Mouse (Mus musculus) granulocyte monocyte progenitor cell, adult 5-6 weeks (primary cell): Measurements from ENCODE around the gene Mtnr1a. TPM values are rescaled to one million over a fixed set of nuclear protein-coding genes. Genes with fewer than 3 reads are reported as not detected.

ENCODE experiments used
- ATAC-seq: replicated peaks from 2 replicates; pipeline ENCODE4 v1.8.0; 2016; ENCODE audit warnings: mild to moderate bottlenecking, moderate TSS enrichment, inconsistent platforms; ENCODE audit not compliant: poor library complexity, severe bottlenecking
- total RNA-seq, 2 experiments: library from RNA; stranded (forward) in 1 of 2; stranded (reverse) in 1 of 2; fragments of 200-712, 200-1000 nt in 1 of 2; fragments of >200 nt in 1 of 2; fragmentation: Nextera tagmentation in 1 of 2; gene quantifications; 2 replicates each; pipeline ENCODE4 v1.2.3; 2014 to 2017

Gene Mtnr1a
- total RNA-seq, 2 experiments from 2014 or later: not detected

DNA sequence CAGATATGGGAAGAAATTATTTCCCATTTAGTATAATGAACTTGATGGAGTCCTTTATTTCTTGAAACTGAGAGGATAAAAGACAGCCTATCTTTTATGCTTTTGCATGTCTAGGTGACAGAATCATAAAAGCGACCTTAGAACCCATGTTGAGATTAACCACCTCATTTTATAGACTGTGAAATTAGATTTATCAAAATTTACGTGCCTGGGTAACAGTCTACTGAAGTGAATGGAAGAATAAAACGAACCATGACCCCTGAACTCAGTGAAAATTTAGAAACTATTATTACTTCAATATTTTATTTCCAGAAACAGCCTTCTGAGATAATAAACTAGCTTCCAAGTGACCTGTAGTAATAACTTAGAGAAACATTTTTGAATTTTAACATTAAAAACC lies 24.7 kb downstream of the Mtnr1a start:
- ATAC-seq: no peak

DNA sequence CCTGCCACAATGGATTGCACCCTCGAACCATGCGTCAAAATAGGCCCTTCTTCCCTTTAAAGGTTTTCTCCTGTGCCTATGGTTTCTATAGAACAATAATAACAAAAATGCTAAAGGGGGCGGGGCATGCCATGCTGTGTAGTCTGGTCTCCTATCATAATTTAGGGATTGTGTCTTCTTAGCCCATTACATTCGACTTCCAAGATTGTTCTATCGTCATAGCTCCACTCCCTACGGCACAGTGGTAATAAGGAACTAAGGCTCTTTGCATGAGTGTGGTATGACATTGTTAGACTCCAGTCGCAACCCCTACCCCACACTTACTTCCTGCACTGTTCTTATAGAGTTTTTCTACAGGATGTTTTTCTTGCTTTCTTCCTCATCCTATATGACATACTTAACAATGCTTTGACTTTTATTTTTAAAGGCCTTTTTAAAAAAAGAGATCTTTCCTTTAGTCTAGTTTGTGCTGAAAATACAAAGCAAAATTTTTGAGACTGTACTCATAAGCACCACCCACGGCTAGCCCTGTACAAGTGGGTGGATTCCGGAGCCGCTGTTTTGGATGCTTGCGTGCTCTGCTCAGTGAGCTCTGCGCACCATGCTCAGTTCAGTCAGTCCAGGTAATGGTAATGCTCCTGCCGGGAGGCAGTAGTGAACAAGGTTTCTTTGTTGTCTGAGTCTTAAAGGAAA lies 40.6 kb downstream of the Mtnr1a start:
- ATAC-seq: no peak

GRCm38 (mm10) chr8:45110064-45110812 lies 41.3 kb downstream of the Mtnr1a start:
- ATAC-seq: no peak

DNA sequence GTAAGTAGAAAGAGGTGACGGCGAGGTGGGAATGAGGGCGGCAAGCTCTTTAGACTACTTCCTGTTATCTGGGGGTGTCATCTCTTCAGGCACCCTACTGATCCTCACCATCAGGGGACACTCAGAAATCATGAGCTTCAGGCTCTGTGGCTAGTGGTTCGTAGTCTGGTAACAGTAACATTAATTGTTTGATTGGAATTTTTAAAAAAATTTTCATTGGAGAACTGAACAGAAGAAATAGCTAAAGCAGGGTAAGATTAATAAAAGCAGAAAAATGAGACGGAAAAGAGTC lies 41.8 kb downstream of the Mtnr1a start:
- ATAC-seq: no peak

DNA sequence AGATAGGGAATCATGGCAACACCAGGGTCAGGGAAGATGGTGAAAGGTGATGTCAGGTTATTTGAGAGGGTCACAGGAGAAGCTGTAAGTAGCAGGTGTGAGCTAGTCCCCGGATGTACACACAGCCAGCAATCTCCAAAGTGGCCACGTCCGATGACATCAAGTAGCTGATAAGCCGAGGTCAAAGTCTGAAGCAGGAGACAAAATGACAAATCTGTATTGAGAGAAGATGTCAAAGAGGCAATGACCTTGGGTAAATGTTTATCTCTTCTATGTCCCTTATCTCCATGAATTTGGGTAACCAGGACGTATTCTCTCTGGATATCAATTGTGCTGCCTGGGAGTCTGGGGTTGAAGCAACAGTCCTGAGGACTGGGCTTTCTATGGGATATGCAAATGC lies 42.9 kb downstream of the Mtnr1a start:
- ATAC-seq: no peak

DNA sequence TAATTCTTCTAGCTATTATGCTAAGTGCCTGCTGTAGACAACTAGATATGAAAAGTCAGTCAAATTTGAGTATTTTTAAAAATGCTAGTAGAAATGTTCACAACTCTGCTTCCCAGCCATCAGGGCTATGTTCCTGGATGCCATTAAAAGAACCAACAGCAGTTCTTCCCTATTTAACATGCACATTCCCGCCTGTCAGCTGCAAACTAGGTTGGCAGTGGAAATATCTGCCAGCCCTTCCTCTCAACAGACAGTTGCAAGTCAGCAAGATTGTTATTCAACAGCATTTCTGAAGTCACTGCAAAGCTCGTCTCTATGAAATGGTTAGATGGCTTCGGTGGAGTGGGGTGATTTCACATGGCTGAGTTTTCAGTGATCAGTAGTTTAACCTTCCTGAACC lies 48.7 kb downstream of the Mtnr1a start:
- ATAC-seq: no peak

DNA sequence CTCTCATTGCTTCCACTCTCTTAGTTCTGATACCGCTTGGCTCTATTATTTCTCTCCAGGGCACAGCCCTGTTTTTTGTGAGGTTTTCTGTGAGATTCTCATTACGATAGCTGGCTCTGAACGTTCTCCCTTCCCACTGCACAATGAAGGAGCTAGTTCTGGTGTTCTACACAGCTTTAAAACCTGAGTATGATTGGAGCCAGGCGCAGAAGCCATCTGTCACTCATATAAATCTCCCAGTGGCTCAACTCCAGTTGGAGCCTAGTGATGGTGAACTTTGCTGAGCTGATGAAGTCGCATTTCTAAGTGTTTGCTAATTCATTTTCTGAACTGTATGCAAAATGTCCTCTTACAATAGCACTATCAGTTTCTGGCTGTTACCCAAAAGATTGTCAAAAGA lies 56.7 kb downstream of the Mtnr1a start:
- no peak for ATAC-seq

Other genes with a start within 250 kb of the Mtnr1a start
- gene Fat1, start 133.7 kb upstream of the Mtnr1a start, total RNA-seq (2014; fragmentation: Nextera tagmentation): not detected in 2 replicates
- not detected in 2 replicates for gene Fat1, start 133.7 kb upstream of the Mtnr1a start, total RNA-seq (2017)
- not detected in 2 replicates for gene F11, start 192.9 kb downstream of the Mtnr1a start, total RNA-seq (2014; fragmentation: Nextera tagmentation)
- not detected in 2 replicates for gene F11, start 192.9 kb downstream of the Mtnr1a start, total RNA-seq (2017)
- gene Klkb1, start 225.7 kb downstream of the Mtnr1a start, total RNA-seq (2014; fragmentation: Nextera tagmentation): not detected in 2 replicates
- not detected in 2 replicates for gene Klkb1, start 225.7 kb downstream of the Mtnr1a start, total RNA-seq (2017)
- gene Gm45753, start 239.3 kb downstream of the Mtnr1a start, total RNA-seq (2014; fragmentation: Nextera tagmentation): 0.38 TPM in 1 of 2 replicates, not detected in the other
- not detected in 2 replicates for gene Gm45753, start 239.3 kb downstream of the Mtnr1a start, total RNA-seq (2017)